Mouse (Mus musculus): ENCODE results near the gene Ccr9.
A peak's percentile ranks its signal among the peaks of the same experiment; 100 is the strongest.

DNA sequence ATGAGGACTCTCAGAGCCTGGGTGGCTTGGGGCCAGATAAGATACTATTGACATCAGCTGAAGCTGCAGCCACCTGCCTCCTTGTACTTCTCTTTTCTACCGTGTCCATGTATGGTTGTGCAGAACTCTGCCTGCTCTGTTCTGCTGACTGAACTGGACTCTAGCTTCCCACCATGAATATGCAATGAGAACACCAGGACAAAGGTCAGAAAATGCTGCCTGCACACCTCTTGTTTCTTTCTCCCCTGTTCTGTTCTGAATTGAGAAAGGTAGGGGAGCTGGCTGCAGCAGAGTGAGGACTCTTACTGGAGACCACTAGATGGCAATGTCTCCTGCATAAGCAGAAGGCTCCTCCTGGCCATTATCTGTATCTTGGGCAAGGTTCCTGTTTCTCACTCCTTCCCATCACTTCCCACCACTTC lies 39.6 kb upstream of the Ccr9 start:
- TF ChIP-seq CTCF (IDR thresholded peaks at IDR 0.05 in 2 of 3, conservative IDR thresholded peaks at IDR 0.05 in 1 of 3; ENCODE audit: control insufficient read depth in 1 of 3, insufficient read depth in 1 of 3, low read depth in 2 of 3, low read length in 3 of 3, poor library complexity in 1 of 3, severe bottlenecking in 1 of 3) (peak; percentile 77 to 90 (median 81)), E2F4 (IDR thresholded peaks at IDR 0.05; ENCODE audit: borderline replicate concordance, low read depth, low read length) (no peak), TAL1 (IDR thresholded peaks at IDR 0.05; ENCODE audit: low read length) (no peak), GATA1 (IDR thresholded peaks at IDR 0.05; ENCODE audit: low read depth, low read length) (no peak; the same call in 1 of the 2 replicates), HCFC1 (IDR thresholded peaks at IDR 0.05; ENCODE audit: low read depth, low read length) (no peak), TBP (IDR thresholded peaks at IDR 0.05; ENCODE audit: low read depth, low read length) (no peak)
